Mouse (Mus musculus) inflammation-experienced regulatory T-cells (primary cell): ENCODE data around the gene Olfr382. TPM values are rescaled to one million over a fixed set of nuclear protein-coding genes. Genes with fewer than 3 reads are reported as not detected.

Experiments
- polyA plus RNA-seq, 2 experiments: library from polyadenylated mRNA; unstranded; fragments of 100-300 nt; shearing (Covaris generic); gene quantifications; one replicate each; pipeline ENCODE4 v1.2.1; 2017

The Olfr382 gene
- not detected for polyA plus RNA-seq

DNA sequence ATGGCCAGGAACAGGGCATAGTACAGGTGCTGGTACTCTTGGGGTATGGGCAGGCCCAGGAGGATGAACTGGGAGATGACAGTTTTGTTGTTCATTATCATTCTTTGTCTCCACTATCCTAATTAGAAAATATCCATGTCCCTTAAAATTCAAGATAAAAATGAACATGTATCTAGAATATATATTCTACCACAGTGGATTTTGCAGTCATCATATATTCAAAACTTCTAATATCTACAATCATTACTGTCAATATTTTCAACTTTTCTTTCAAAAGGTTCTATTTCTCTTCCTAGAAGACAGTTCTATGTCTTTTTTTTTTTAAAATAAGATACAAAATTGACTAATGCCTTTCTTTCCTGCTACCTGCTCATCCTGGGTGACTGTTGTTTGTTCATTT lies at the start of gene Olfr382:
Gene Olfr382, minus strand, starts transcription at position 101 of the 400 bp plus-strand sequence.

DNA sequence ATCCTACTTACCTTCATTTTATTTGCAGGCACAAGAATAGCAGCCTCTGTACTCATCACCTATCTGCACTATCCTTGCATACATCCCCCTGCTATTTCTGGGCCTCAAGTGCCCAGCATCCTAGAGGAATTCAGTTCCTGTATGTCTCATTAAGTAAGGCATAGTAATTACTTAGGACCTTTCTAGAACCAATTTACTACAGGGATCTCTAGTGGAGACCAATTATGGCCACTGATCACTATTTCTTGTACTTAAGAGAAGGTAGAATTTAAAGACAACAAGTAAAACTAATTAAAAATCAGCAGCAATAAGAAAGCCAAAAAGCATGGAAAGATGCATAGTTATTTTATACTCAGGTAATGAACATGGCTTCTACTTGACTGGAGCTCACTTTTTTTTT lies 25.5 kb downstream of the Olfr382 start, which contains the start of gene Olfr381:
Gene Olfr381, minus strand, starts transcription at position 101 of the 400 bp plus-strand sequence.

Other genes starting within 250 kb of the Olfr382 start
- under 1 TPM; 0.06 to 0.50 TPM for gene Trpv3, start 249.8 kb downstream of the Olfr382 start, polyA plus RNA-seq
- under 1 TPM; 0.13 to 0.60 TPM for gene Aspa, start 187.6 kb downstream of the Olfr382 start, polyA plus RNA-seq
- not detected for gene Gm49340, start 187.5 kb downstream of the Olfr382 start, polyA plus RNA-seq
- gene Spata22, start 187.5 kb downstream of the Olfr382 start, polyA plus RNA-seq, result not detected
- under 1 TPM in 1 of 2 experiments, not detected in 1; 0.10 TPM for gene Olfr20, start 166.4 kb downstream of the Olfr382 start, polyA plus RNA-seq
- gene Olfr376, start 146.0 kb downstream of the Olfr382 start, polyA plus RNA-seq, result not detected
- gene Olfr1, start 117.6 kb downstream of the Olfr382 start, polyA plus RNA-seq, result under 1 TPM in 1 of 2 experiments, not detected in 1; 0.44 TPM
- gene Olfr378, start 88.7 kb downstream of the Olfr382 start, polyA plus RNA-seq, result not detected
- not detected for gene Olfr380, start 59.7 kb downstream of the Olfr382 start, polyA plus RNA-seq
- not detected for gene Olfr381, start 25.6 kb downstream of the Olfr382 start, polyA plus RNA-seq
- gene Olfr385, start 75.8 kb upstream of the Olfr382 start, polyA plus RNA-seq, result under 1 TPM in 1 of 2 experiments, not detected in 1; 0.10 TPM
- not detected for gene Olfr384, start 81.4 kb upstream of the Olfr382 start, polyA plus RNA-seq
- not detected for gene Zfp735, start 171.6 kb upstream of the Olfr382 start, polyA plus RNA-seq